Mouse (Mus musculus) kidney, embryonic 16.5 days (tissue): ENCODE results near the gene Mrtfa. TPM values are rescaled to one million over a fixed set of nuclear protein-coding genes. Genes with fewer than 3 reads are reported as not detected.
A peak's percentile ranks its signal among the peaks of the same experiment; 100 is the strongest.

Experiments used
- ATAC-seq: fragments of 200-750 bp; cut with Nextera tagmentation; 2 replicates; pipeline ENCODE4 v1.8.0; 2017; ENCODE audit warnings: moderate TSS enrichment; ENCODE audit not compliant: low FRiP score, low TSS enrichment
- H3K27ac ChIP-seq: fragments of 300-500 bp; sonication (generic); 2 replicates; pipeline ENCODE4 v1.5.1; 2014; ENCODE audit warnings: low read length
- H3K27me3 ChIP-seq: fragments of 300-500 bp; sonication (generic); 2 replicates; pipeline ENCODE4 v1.6.1; 2014; ENCODE audit warnings: low read length, control low read depth, mixed read lengths; ENCODE audit not compliant: insufficient read depth
- H3K36me3 ChIP-seq: fragments of 300-500 bp; sonication (generic); 2 replicates; pipeline ENCODE4 v1.6.1; 2014; ENCODE audit warnings: low read length, control low read depth, mixed read lengths; ENCODE audit not compliant: insufficient read depth
- H3K4me1 ChIP-seq: fragments of 300-500 bp; sonication (generic); 2 replicates; pipeline ENCODE4 v1.6.1; 2014; ENCODE audit warnings: low read length, control low read depth, mixed read lengths; ENCODE audit not compliant: insufficient read depth
- H3K4me2 ChIP-seq: fragments of 300-500 bp; sonication (generic); replicated peaks from 2 replicates; pipeline ENCODE4 v1.6.1; 2014; ENCODE audit warnings: low read depth, low read length
- H3K4me3 ChIP-seq: fragments of 300-500 bp; sonication (generic); 2 replicates; pipeline ENCODE4 v1.5.1; 2014; ENCODE audit warnings: mild to moderate bottlenecking, low read length
- H3K9ac ChIP-seq: fragments of 300-500 bp; sonication (generic); replicated peaks from 2 replicates; pipeline ENCODE4 v1.6.1; 2014; ENCODE audit warnings: low read length
- H3K9me3 ChIP-seq: fragments of 300-500 bp; sonication (generic); 2 replicates; pipeline ENCODE4 v1.6.1; 2016; ENCODE audit warnings: low read length, control low read depth
- WGBS: fragments of 180-500 bp; shearing (Covaris S2); extraction: QIAGEN DNeasy Blood & Tissue Kit; methylation state at CpG from one replicate; pipeline ENCODE4 v1.1.7; 2014; 5-methylcytosine and 5-hydroxymethylcytosine counted together
- polyA plus RNA-seq: library from polyadenylated mRNA; unstranded; fragments of >200 nt; fragmentation: Nextera tagmentation; extraction: Ambion mirVana; gene quantifications from 2 replicates; pipeline ENCODE4 v1.2.1, GENCODE M21; 2015

Gene Mrtfa
- polyA plus RNA-seq, 1 experiment from 2014 or later = 22.6 TPM

GRCm38 (mm10) chr15:81035417-81036162, 155.0 kb downstream of the Mrtfa start:
- Histone ChIP-seq H3K36me3 (no peaks in the 10 kb centered on the region), H3K27ac (peak overlapping the region; percentile 51; the same call in 1 of the 2 replicates), H3K27me3 (no peaks in the 10 kb centered on the region), H3K4me1 (peaks cover 43% of the 10 kb centered on the region), H3K4me2 (no peak overlapping the region), H3K9me3 (no peaks in the 10 kb centered on the region), H3K9ac (no peak overlapping the region), H3K4me3 (no peak overlapping the region)
- WGBS = 54% methylated on average over 12 of the region's 12 CpGs
- ATAC-seq = 0 out of 2 replicates have a peak, but pooled peaks have one; percentile 40

- 67% methylated on average over 6 of the region's 6 CpGs for WGBS
- Histone ChIP-seq H3K36me3 (no peaks in the 10 kb centered on the region), H3K4me3 (no peak overlapping the region), H3K27me3 (no peaks in the 10 kb centered on the region), H3K9ac (no peak overlapping the region), H3K4me2 (no peak overlapping the region), H3K9me3 (no peaks in the 10 kb centered on the region), H3K4me1 (peaks cover 43% of the 10 kb centered on the region), H3K27ac (no peak overlapping the region)
- ATAC-seq = no peak
These were observed 156.4 kb downstream of the Mrtfa start for GRCm38 (mm10) chr15:81034119-81034518.

- no peak overlapping the region for H3K27ac ChIP-seq
- no peak overlapping the region for H3K4me2 ChIP-seq
- no peaks in the 10 kb centered on the region for H3K9me3 ChIP-seq
- peaks cover 43% of the 10 kb centered on the region for H3K4me1 ChIP-seq
- no peak for ATAC-seq
- no peak overlapping the region for H3K4me3 ChIP-seq
- WGBS = 16% methylated on average over 9 of the region's 9 CpGs
- no peaks in the 10 kb centered on the region for H3K27me3 ChIP-seq
- no peak overlapping the region for H3K9ac ChIP-seq
- no peaks in the 10 kb centered on the region for H3K36me3 ChIP-seq
These were observed 157.5 kb downstream of the Mrtfa start for GRCm38 (mm10) chr15:81032941-81033629.

GRCm38 (mm10) chr15:81031611-81032010, 158.9 kb downstream of the Mrtfa start:
- no peak overlapping the region for H3K4me3 ChIP-seq
- H3K27me3 ChIP-seq = no peaks in the 10 kb centered on the region
- H3K9ac ChIP-seq = no peak overlapping the region
- no peaks in the 10 kb centered on the region for H3K36me3 ChIP-seq
- H3K27ac ChIP-seq = no peak overlapping the region
- H3K4me1 ChIP-seq = peaks cover 57% of the 10 kb centered on the region
- ATAC-seq = no peak
- H3K9me3 ChIP-seq = no peaks in the 10 kb centered on the region
- H3K4me2 ChIP-seq = no peak overlapping the region
- WGBS = 67% methylated on average over 4 of the region's 4 CpGs

GRCm38 (mm10) chr15:81030891-81031425, 159.6 kb downstream of the Mrtfa start:
- Histone ChIP-seq H3K4me2 (no peak overlapping the region), H3K9me3 (no peaks in the 10 kb centered on the region), H3K27ac (no peak overlapping the region), H3K4me1 (peaks cover 56% of the 10 kb centered on the region), H3K9ac (0 out of 2 replicates have a peak overlapping the region, but pooled peaks have one; percentile 6), H3K36me3 (no peaks in the 10 kb centered on the region), H3K4me3 (no peak overlapping the region), H3K27me3 (no peaks in the 10 kb centered on the region)
- 64% methylated on average over 10 of the region's 10 CpGs for WGBS
- no peak for ATAC-seq

- H3K27ac ChIP-seq = no peak overlapping the region
These were observed 163.0 kb downstream of the Mrtfa start for GRCm38 (mm10) chr15:81027378-81028173.

GRCm38 (mm10) chr15:81026901-81027300, 163.7 kb downstream of the Mrtfa start:
- Histone ChIP-seq H3K27me3 (no peaks in the 10 kb centered on the region), H3K4me1 (peaks cover 25% of the 10 kb centered on the region), H3K36me3 (0 out of 2 replicates have a peak, but pooled peaks cover 4% of the 10 kb centered on the region), H3K9me3 (no peaks in the 10 kb centered on the region), H3K27ac (no peak overlapping the region), H3K9ac (no peak overlapping the region), H3K4me3 (no peak overlapping the region), H3K4me2 (no peak overlapping the region)
- ATAC-seq = no peak
- 69% methylated on average over 5 of the region's 5 CpGs for WGBS

More at GRCm38 (mm10) chr15:81027378-81028173, 163.0 kb downstream of the Mrtfa start:
- Histone ChIP-seq H3K27me3 (no peaks in the 10 kb centered on the region), H3K4me3 (no peak overlapping the region), H3K36me3 (no peaks in the 10 kb centered on the region), H3K4me1 (peaks cover 31% of the 10 kb centered on the region), H3K9ac (no peak overlapping the region), H3K9me3 (no peaks in the 10 kb centered on the region), H3K4me2 (no peak overlapping the region)
- 33% methylated on average over 8 of the region's 8 CpGs for WGBS
- peak; percentile 92 for ATAC-seq

- H3K9ac ChIP-seq = no peak overlapping the region
- H3K4me3 ChIP-seq = no peak overlapping the region
- 87% methylated on average over 9 of the region's 9 CpGs for WGBS
- no peak overlapping the region for H3K4me2 ChIP-seq
- H3K9me3 ChIP-seq = no peaks in the 10 kb centered on the region
- no peak overlapping the region for H3K27ac ChIP-seq
- H3K27me3 ChIP-seq = no peaks in the 10 kb centered on the region
- H3K4me1 ChIP-seq = peaks cover 14% of the 10 kb centered on the region
- H3K36me3 ChIP-seq = peaks cover 13% of the 10 kb centered on the region; the same call in 1 of the 2 replicates
- ATAC-seq = no peak
These were observed 166.7 kb downstream of the Mrtfa start for GRCm38 (mm10) chr15:81023842-81024241.

GRCm38 (mm10) chr15:81022437-81022836, 168.1 kb downstream of the Mrtfa start:
- Histone ChIP-seq H3K9ac (no peak overlapping the region), H3K4me1 (peaks cover 9% of the 10 kb centered on the region; the same call in 1 of the 2 replicates), H3K4me2 (no peak overlapping the region), H3K4me3 (no peak overlapping the region), H3K9me3 (no peaks in the 10 kb centered on the region), H3K27ac (no peak overlapping the region), H3K36me3 (peaks cover 22% of the 10 kb centered on the region), H3K27me3 (no peaks in the 10 kb centered on the region)
- no peak for ATAC-seq
- 80% methylated on average over 7 of the region's 7 CpGs for WGBS
